Mouse (Mus musculus): ENCODE measurements around the gene Klrg1. TPM values are rescaled to one million over a fixed set of nuclear protein-coding genes. Genes with fewer than 3 reads are reported as not detected.

Gene Klrg1
- polyA plus RNA-seq, 1 experiment = 1.1 TPM

DNA sequence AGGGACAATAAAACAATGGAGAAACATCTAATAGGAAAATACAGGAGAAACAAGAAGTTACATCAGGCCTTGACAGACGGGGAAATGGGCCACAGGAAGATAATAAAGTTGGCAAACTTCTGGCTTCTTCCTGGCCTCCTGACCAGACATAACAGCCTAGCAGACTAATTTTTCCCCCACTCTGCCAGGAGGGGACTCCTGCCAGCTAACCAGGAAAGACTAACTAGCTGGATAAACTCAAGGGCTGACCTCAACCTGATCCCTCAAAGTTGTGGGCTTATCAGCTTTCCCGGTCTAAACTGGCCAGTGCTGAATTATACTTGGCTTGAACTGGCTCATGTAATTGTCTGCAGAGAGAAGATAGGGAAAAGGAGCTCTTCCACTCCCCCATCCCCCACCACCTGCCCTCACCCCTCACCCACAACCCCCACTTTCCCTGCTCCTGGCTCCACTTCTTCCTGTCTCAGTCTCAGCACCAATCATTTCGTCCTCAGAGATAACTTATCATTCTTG, 17.0 kb upstream of the Klrg1 start:
- no peaks in the 10 kb centered on the region for H3K36me3 ChIP-seq (ENCODE audit: control insufficient read depth, insufficient read depth, low read length)
- TF ChIP-seq POLR2A (IDR thresholded peaks at IDR 0.05; ENCODE audit: low read depth, low read length) = no peak
- TF ChIP-seq CTCF (IDR thresholded peaks at IDR 0.05; ENCODE audit: extremely low read depth, insufficient read depth, insufficient read length, insufficient replicate concordance) = no peak
- no peak for DNase-seq (ENCODE audit: low read depth in 1 of 2, low spot score in 2 of 2)
- H3K4me1 ChIP-seq (ENCODE audit: control insufficient read depth, insufficient read depth, insufficient read length) = no peaks in the 10 kb centered on the region
- H3K27ac ChIP-seq (ENCODE audit: insufficient read depth, low read length) = no peak overlapping the region
- no peak overlapping the region for H3K4me3 ChIP-seq (ENCODE audit: extremely low read depth, insufficient read depth, insufficient read length)
- WGBS = 63% methylated on average over 3 of the region's 3 CpGs
- H3K27me3 ChIP-seq (ENCODE audit: control insufficient read depth, insufficient read depth, low read length) = no peaks in the 10 kb centered on the region

DNA sequence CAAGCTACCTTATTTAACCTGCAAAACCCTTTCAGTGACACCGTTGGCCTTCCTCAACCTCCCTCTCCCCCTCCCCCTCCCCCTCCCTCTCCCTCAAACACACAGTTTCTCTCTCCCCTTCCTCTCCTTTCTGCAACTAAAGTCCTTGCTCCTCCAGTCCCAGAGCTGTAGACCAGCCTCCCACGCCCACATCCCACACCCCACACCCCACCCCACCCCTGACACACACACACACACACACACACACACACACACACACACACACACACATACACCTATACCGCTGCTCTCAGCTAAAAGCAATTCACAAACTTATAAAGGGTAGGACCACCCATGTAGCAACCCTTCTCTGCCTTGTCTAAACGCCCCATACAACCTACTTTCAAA, 15.5 kb upstream of the Klrg1 start:
- TF ChIP-seq CTCF (IDR thresholded peaks at IDR 0.05; ENCODE audit: extremely low read depth, insufficient read depth, insufficient read length, insufficient replicate concordance) = no peak
- no peak for TF ChIP-seq POLR2A (IDR thresholded peaks at IDR 0.05; ENCODE audit: low read depth, low read length)
- DNase-seq (ENCODE audit: low read depth in 1 of 2, low spot score in 2 of 2) = no peak
- H3K27me3 ChIP-seq (ENCODE audit: control insufficient read depth, insufficient read depth, low read length) = no peaks in the 10 kb centered on the region
- WGBS = 60% methylated on average over 4 of the region's 4 CpGs
- no peaks in the 10 kb centered on the region for H3K36me3 ChIP-seq (ENCODE audit: control insufficient read depth, insufficient read depth, low read length)
- no peak overlapping the region for H3K4me3 ChIP-seq (ENCODE audit: extremely low read depth, insufficient read depth, insufficient read length)
- H3K27ac ChIP-seq (ENCODE audit: insufficient read depth, low read length) = no peak overlapping the region
- peaks cover 5% of the 10 kb centered on the region; the same call in 1 of the 2 replicates for H3K4me1 ChIP-seq (ENCODE audit: control insufficient read depth, insufficient read depth, insufficient read length)

DNA sequence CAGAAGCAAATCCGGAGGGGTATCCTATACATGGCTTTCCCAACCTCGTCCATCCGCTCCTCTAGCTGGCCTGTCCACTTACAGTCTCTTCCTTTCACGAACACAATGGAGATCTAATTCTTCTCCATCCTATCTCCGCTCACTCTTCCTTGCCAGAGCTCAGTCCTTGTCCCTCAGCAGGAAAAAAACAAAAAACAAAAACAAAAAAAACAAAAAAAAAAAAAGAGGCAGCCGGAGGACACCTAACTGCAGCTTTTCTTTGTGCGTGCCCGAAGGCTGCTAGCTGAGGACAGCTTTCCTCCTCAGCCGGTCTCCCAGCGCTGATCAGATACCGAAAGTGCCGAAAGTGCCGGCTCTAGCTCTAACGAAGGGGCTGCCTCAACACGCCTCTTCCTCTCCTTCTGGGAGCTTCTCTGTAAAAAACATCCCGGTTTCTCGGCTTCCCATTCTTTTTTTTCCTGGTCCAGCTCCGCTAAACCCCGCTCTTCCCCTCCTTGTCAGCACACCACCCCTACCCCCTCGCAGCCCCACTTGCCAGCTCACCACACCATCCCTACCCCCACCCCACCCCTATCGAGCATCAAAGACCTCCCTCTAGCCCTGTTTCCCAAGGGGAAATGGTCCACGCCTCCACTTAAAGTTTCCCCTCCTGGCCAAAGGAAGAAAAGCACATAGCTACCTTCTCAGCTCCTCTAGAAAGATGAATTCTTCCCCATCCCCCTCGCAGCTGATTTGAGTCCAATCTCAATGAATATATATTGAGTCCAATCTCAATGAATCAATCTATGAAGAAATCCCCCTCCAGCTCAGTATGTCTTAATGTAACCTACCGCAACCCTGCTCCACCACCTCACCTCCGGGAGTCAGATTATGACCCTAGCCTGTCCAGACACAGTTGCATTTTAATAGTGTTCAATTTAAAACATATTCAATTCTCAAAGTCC, 14.9 kb upstream of the Klrg1 start:
- peak overlapping the region; percentile 47; the same call in 1 of the 2 replicates for H3K4me3 ChIP-seq (ENCODE audit: extremely low read depth, insufficient read depth, insufficient read length)
- H3K27ac ChIP-seq (ENCODE audit: insufficient read depth, low read length) = peak overlapping the region; percentile 2; the same call in 1 of the 2 replicates
- DNase-seq (ENCODE audit: low read depth in 1 of 2, low spot score in 2 of 2) = no peak
- H3K27me3 ChIP-seq (ENCODE audit: control insufficient read depth, insufficient read depth, low read length) = no peaks in the 10 kb centered on the region
- no peak for TF ChIP-seq POLR2A (IDR thresholded peaks at IDR 0.05; ENCODE audit: low read depth, low read length)
- TF ChIP-seq CTCF (IDR thresholded peaks at IDR 0.05; ENCODE audit: extremely low read depth, insufficient read depth, insufficient read length, insufficient replicate concordance) = no peak
- 16% methylated on average over 25 of the region's 25 CpGs for WGBS
- peaks cover 11% of the 10 kb centered on the region; the same call in 1 of the 2 replicates for H3K4me1 ChIP-seq (ENCODE audit: control insufficient read depth, insufficient read depth, insufficient read length)
- no peaks in the 10 kb centered on the region for H3K36me3 ChIP-seq (ENCODE audit: control insufficient read depth, insufficient read depth, low read length)

DNA sequence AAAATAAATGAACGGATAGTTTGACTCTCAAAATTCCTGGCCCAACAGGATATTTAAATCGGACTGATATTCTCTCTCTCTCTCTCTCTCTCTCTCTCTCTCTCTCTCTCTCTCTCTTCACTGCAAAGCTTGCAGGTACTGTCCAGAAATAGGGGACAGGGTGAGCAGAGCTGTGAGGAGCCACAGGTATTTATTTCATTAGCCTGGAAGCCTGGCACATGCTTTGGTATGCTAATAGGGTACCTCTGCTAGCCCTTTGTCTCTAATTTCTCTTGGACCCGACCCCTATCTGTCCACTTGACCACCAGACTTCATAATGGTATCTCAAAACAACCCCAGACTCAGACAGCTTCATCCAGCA, 14.2 kb upstream of the Klrg1 start:
- TF ChIP-seq POLR2A (IDR thresholded peaks at IDR 0.05; ENCODE audit: low read depth, low read length) (no peak), CTCF (IDR thresholded peaks at IDR 0.05; ENCODE audit: extremely low read depth, insufficient read depth, insufficient read length, insufficient replicate concordance) (no peak)
- no peak for DNase-seq (ENCODE audit: low read depth in 1 of 2, low spot score in 2 of 2)
- peaks cover 11% of the 10 kb centered on the region; the same call in 1 of the 2 replicates for H3K4me1 ChIP-seq (ENCODE audit: control insufficient read depth, insufficient read depth, insufficient read length)
- no peaks in the 10 kb centered on the region for H3K36me3 ChIP-seq (ENCODE audit: control insufficient read depth, insufficient read depth, low read length)
- peak overlapping the region; percentile 47; the same call in 1 of the 2 replicates for H3K4me3 ChIP-seq (ENCODE audit: extremely low read depth, insufficient read depth, insufficient read length)
- WGBS = 61% methylated on average over 3 of the region's 3 CpGs
- peak overlapping the region; percentile 2; the same call in 1 of the 2 replicates for H3K27ac ChIP-seq (ENCODE audit: insufficient read depth, low read length)
- H3K27me3 ChIP-seq (ENCODE audit: control insufficient read depth, insufficient read depth, low read length) = no peaks in the 10 kb centered on the region

DNA sequence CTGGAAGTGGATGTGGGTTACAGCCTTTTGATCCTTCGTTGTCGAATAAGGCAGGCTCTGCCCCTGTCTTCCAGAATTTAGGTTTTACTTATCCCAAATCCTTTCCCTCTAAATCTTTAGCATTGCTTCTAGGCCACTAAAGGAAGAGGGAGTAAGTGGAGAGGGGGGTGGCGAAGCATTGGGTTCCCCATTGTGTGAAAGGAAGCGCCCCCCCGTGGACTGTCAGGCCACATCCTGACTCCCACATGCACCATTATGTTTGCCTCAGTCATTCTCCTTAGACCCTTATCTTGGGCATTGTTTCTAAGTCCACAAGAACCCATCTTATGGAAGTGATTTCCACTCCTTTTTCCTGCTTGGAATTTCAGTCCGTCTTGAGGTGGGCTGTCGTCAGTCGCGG, 12.6 kb upstream of the Klrg1 start:
- no peak for DNase-seq (ENCODE audit: low read depth in 1 of 2, low spot score in 2 of 2)
- H3K27me3 ChIP-seq (ENCODE audit: control insufficient read depth, insufficient read depth, low read length) = no peaks in the 10 kb centered on the region
- H3K36me3 ChIP-seq (ENCODE audit: control insufficient read depth, insufficient read depth, low read length) = no peaks in the 10 kb centered on the region
- H3K4me3 ChIP-seq (ENCODE audit: extremely low read depth, insufficient read depth, insufficient read length) = no peak overlapping the region; the same call in 1 of the 2 replicates
- no peak overlapping the region for H3K27ac ChIP-seq (ENCODE audit: insufficient read depth, low read length)
- WGBS = 72% methylated on average over 9 of the region's 9 CpGs
- peaks cover 11% of the 10 kb centered on the region; the same call in 1 of the 2 replicates for H3K4me1 ChIP-seq (ENCODE audit: control insufficient read depth, insufficient read depth, insufficient read length)
- TF ChIP-seq CTCF (IDR thresholded peaks at IDR 0.05; ENCODE audit: extremely low read depth, insufficient read depth, insufficient read length, insufficient replicate concordance) = no peak
- no peak for TF ChIP-seq POLR2A (IDR thresholded peaks at IDR 0.05; ENCODE audit: low read depth, low read length)

DNA sequence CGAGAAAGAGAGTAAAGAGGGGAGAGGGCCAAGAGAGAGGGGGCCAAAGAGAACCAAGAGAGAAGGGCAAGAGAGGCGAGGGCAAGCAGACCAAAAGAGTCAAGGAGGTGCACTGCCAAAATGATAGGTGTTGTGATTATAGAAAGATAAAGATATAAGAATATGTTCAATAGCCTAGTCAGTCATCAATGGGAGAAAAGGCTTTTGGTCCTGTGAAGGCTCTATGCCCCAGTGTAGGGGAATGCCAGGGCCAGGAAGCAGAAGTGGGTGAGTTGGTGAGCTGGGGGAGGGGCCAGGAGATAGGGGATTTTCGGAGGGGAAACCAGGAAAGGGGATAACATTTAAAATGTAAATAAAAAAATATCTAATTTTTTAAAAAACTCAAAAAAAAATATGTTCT, 11.6 kb upstream of the Klrg1 start:
- TF ChIP-seq POLR2A (IDR thresholded peaks at IDR 0.05; ENCODE audit: low read depth, low read length) = no peak
- no peak for TF ChIP-seq CTCF (IDR thresholded peaks at IDR 0.05; ENCODE audit: extremely low read depth, insufficient read depth, insufficient read length, insufficient replicate concordance)
- no peaks in the 10 kb centered on the region for H3K27me3 ChIP-seq (ENCODE audit: control insufficient read depth, insufficient read depth, low read length)
- H3K4me1 ChIP-seq (ENCODE audit: control insufficient read depth, insufficient read depth, insufficient read length) = peaks cover 11% of the 10 kb centered on the region; the same call in 1 of the 2 replicates
- no peaks in the 10 kb centered on the region for H3K36me3 ChIP-seq (ENCODE audit: control insufficient read depth, insufficient read depth, low read length)
- H3K27ac ChIP-seq (ENCODE audit: insufficient read depth, low read length) = peak overlapping the region; percentile 56; the same call in 1 of the 2 replicates
- H3K4me3 ChIP-seq (ENCODE audit: extremely low read depth, insufficient read depth, insufficient read length) = no peak overlapping the region
- DNase-seq (ENCODE audit: low read depth in 1 of 2, low spot score in 2 of 2) = no peak
- WGBS = 66% methylated on average over 3 of the region's 3 CpGs
